12 mouse cellular contexts compared by ENCODE assay signal in the genomic region with DNA sequence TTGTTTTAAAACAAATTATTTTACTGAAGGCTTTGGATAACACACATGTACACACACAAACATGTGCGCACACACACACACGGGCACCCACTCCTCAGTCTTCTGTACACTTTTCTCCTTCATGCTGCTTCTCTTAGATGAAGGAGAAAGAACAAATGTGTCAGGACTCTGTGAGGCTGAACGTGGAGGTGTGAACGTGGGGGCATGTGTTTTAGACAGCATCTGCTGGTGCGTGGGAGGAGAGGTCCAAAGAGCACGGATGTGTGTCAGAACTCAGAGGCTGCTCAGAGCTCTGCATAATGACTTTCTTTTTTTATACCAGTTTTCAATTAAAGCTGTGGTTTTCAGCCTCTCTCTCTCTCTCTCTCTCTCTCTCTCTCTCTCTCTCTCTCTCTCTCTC.
DNase-seq lines count a peak whose midpoint lies in the region; ATAC-seq and TF ChIP-seq lines count a peak whose summit lies in the region.
"Had no signal": no experiment of that assay in that cellular context is flagged by ENCODE, and none has a peak within 500 bp of the region (broad histone marks: within the 10 kb centered on the region; RNA-seq: fewer than 3 reads in every experiment).

No protein-coding gene starts in this region.

- ATAC-seq in kidney, embryonic 16.5 days (ENCODE audit: low FRiP score, low TSS enrichment): peak; percentile 73; the same call in 1 of the 2 replicates
- ATAC-seq in CD4-positive, CD25-positive, alpha-beta regulatory T cell, adult 4 months: peak; percentile 84

- no peaks in the 10 kb centered on the region for H3K4me1 ChIP-seq in kidney, embryonic 16.5 days (ENCODE audit: insufficient read depth, low read length)
- H3K4me1 ChIP-seq in cerebellum, adult 2 months (ENCODE audit: control insufficient read depth, insufficient read depth, low read length): no peaks in the 10 kb centered on the region
- H3K4me1 ChIP-seq: limb, embryonic 12.5 days; stomach, embryonic 15.5 days had no signal

- H3K9ac ChIP-seq in kidney, embryonic 16.5 days (replicated peaks; ENCODE audit: low read length): no peak overlapping the region
- H3K9ac ChIP-seq: limb, embryonic 12.5 days; stomach, embryonic 15.5 days had no signal

- no peak overlapping the region for H3K4me3 ChIP-seq in kidney, embryonic 16.5 days (ENCODE audit: low read length)
- H3K4me3 ChIP-seq in cerebellum, adult 2 months (replicated peaks; ENCODE audit: insufficient read depth, low read depth, low read length): no peak overlapping the region
- H3K4me3 ChIP-seq: limb, embryonic 12.5 days; stomach, embryonic 15.5 days had no signal

- H3K9me3 ChIP-seq in kidney, embryonic 16.5 days (ENCODE audit: low read length): no peaks in the 10 kb centered on the region
- H3K9me3 ChIP-seq: limb, embryonic 12.5 days; stomach, embryonic 15.5 days had no signal

- no peak overlapping the region for H3K27ac ChIP-seq in kidney, embryonic 16.5 days (ENCODE audit: low read length)
- H3K27ac ChIP-seq in cerebellum, adult 2 months (ENCODE audit: insufficient read depth, low read length): no peak overlapping the region
- H3K27ac ChIP-seq: limb, embryonic 12.5 days; stomach, embryonic 15.5 days had no signal

- TF ChIP-seq POLR2A in cerebellum, adult 2 months (IDR thresholded peaks at IDR 0.05; ENCODE audit: borderline replicate concordance, insufficient read depth, low read length): no peak

- no peak for TF ChIP-seq CTCF in cerebellum, adult 2 months (IDR thresholded peaks at IDR 0.05; ENCODE audit: borderline replicate concordance, insufficient read depth, low read depth, low read length)

- H3K27me3 ChIP-seq in kidney, embryonic 16.5 days (ENCODE audit: insufficient read depth, low read length): no peaks in the 10 kb centered on the region
- H3K27me3 ChIP-seq in cerebellum, adult 2 months (ENCODE audit: control insufficient read depth, insufficient read depth, low read length): no peaks in the 10 kb centered on the region
- H3K27me3 ChIP-seq: limb, embryonic 12.5 days; stomach, embryonic 15.5 days had no signal

- DNase-seq in kidney, postnatal 36 days: no peak
- peak; percentile 77 for DNase-seq in induced T-regulatory cell, adult 2 months (ENCODE audit: low read depth)
- peak; percentile 64 for DNase-seq in naive thymus-derived CD4-positive, alpha-beta T cell, adult 2 months (ENCODE audit: low read depth)
- no peak for DNase-seq in urinary bladder, adult 2 months (ENCODE audit: low spot score)
- DNase-seq in spleen, postnatal 10 days (ENCODE audit: low spot score in 2 of 2): no peak
- DNase-seq in cerebellum, adult 2 months: no peak
- DNase-seq: cerebellum, adult 18-20 months; heart, postnatal 10 days had no signal

- no peak overlapping the region for H3K4me2 ChIP-seq in kidney, embryonic 16.5 days (replicated peaks; ENCODE audit: low read depth, low read length)
- H3K4me2 ChIP-seq: limb, embryonic 12.5 days; stomach, embryonic 15.5 days had no signal

- 27% methylated on average over 6 of the region's 6 CpGs for WGBS in kidney, embryonic 16.5 days
- WGBS in cerebellum, adult 2 months: 69% methylated on average over 6 of the region's 6 CpGs

- H3K36me3 ChIP-seq in kidney, embryonic 16.5 days (ENCODE audit: insufficient read depth, low read length): no peaks in the 10 kb centered on the region
- H3K36me3 ChIP-seq: limb, embryonic 12.5 days; stomach, embryonic 15.5 days had no signal

Comparison
In these comparisons a context has a peak if more than half of its experiments do, and no peak if none do; other contexts are left out.
1. DNase-seq: peak in induced T-regulatory cell, adult 2 months (single experiment) and naive thymus-derived CD4-positive, alpha-beta T cell, adult 2 months (single experiment); none in kidney, postnatal 36 days (0 of 2), urinary bladder, adult 2 months (single experiment), spleen, postnatal 10 days (0 of 2) and cerebellum, adult 2 months (0 of 2).